Mouse (Mus musculus): ENCODE data around the gene Tmem63a.
"Not testable (repeated sequence)": the region's sequence is repeated elsewhere in the genome, so short reads cannot be mapped to it uniquely, and the experiment has no call there.

Tmem63a gene

GRCm38 (mm10) chr1:180942166-180943031, at the start of gene Tmem63a:
Gene Tmem63a (plus strand): TSS chr1:180942344.
- DNase-seq (ENCODE audit: low read depth, low spot score), result peak; percentile 82

GRCm38 (mm10) chr1:180892808-180893207, 49.3 kb upstream of the Tmem63a start, which contains the start of gene Lefty2:
Gene Lefty2 (plus strand): TSS chr1:180893108.
- no peak for DNase-seq (ENCODE audit: low read depth, low spot score)

GRCm38 (mm10) chr1:180894088-180894987, 47.8 kb upstream of the Tmem63a start:
- DNase-seq (ENCODE audit: low read depth, low spot score), result not testable (repeated sequence)

GRCm38 (mm10) chr1:180901107-180901506, 41.0 kb upstream of the Tmem63a start:
- peak; percentile 57 for DNase-seq (ENCODE audit: low read depth, low spot score)

- DNase-seq (ENCODE audit: low read depth, low spot score), result peak; percentile 31
These were observed 39.2 kb upstream of the Tmem63a start for GRCm38 (mm10) chr1:180902915-180903314.

- DNase-seq (ENCODE audit: low read depth, low spot score), result no peak
These were observed 38.5 kb upstream of the Tmem63a start for GRCm38 (mm10) chr1:180903666-180904038.

GRCm38 (mm10) chr1:180904039-180904814, 37.9 kb upstream of the Tmem63a start, which contains the start of gene Pycr2:
Gene Pycr2 (plus strand): TSS chr1:180904293.
- DNase-seq (ENCODE audit: low read depth, low spot score), result peak; percentile 92

GRCm38 (mm10) chr1:180904815-180905080, 37.4 kb upstream of the Tmem63a start:
- DNase-seq (ENCODE audit: low read depth, low spot score), result no peak

- no peak for DNase-seq (ENCODE audit: low read depth, low spot score)
These were observed 36.8 kb upstream of the Tmem63a start for GRCm38 (mm10) chr1:180905307-180905706.

GRCm38 (mm10) chr1:180905876-180906275, 36.3 kb upstream of the Tmem63a start:
- no peak for DNase-seq (ENCODE audit: low read depth, low spot score)

GRCm38 (mm10) chr1:180906461-180907147, 35.5 kb upstream of the Tmem63a start:
- no peak for DNase-seq (ENCODE audit: low read depth, low spot score)

GRCm38 (mm10) chr1:180911138-180911537, 31.0 kb upstream of the Tmem63a start:
- DNase-seq (ENCODE audit: low read depth, low spot score), result no peak

- DNase-seq (ENCODE audit: low read depth, low spot score), result no peak
These were observed 30.4 kb upstream of the Tmem63a start for GRCm38 (mm10) chr1:180911653-180912287.

- DNase-seq (ENCODE audit: low read depth, low spot score), result no peak
These were observed 29.4 kb upstream of the Tmem63a start for GRCm38 (mm10) chr1:180912792-180913191.

- DNase-seq (ENCODE audit: low read depth, low spot score), result no peak
These were observed 28.3 kb upstream of the Tmem63a start for GRCm38 (mm10) chr1:180913797-180914196.

GRCm38 (mm10) chr1:180916425-180916824, 25.7 kb upstream of the Tmem63a start:
- DNase-seq (ENCODE audit: low read depth, low spot score), result no peak

GRCm38 (mm10) chr1:180917053-180917452, 25.1 kb upstream of the Tmem63a start:
- DNase-seq (ENCODE audit: low read depth, low spot score), result no peak

- DNase-seq (ENCODE audit: low read depth, low spot score), result no peak
These were observed 22.5 kb upstream of the Tmem63a start for GRCm38 (mm10) chr1:180919686-180920085.

GRCm38 (mm10) chr1:180922273-180923048, 19.7 kb upstream of the Tmem63a start:
- no peak for DNase-seq (ENCODE audit: low read depth, low spot score)

- no peak for DNase-seq (ENCODE audit: low read depth, low spot score)
These were observed 17.4 kb upstream of the Tmem63a start for GRCm38 (mm10) chr1:180924737-180925136.
